Mouse (Mus musculus) lung, embryonic 14.5 days (tissue): Measurements from ENCODE around the gene Lmtk3. TPM values are rescaled to one million over a fixed set of nuclear protein-coding genes. Genes with fewer than 3 reads are reported as not detected.

Experiments used
- ATAC-seq: fragments of 200-750 bp; cut with Nextera tagmentation; 2 replicates; pipeline ENCODE4 v1.8.0; 2017; ENCODE audit warnings: mild to moderate bottlenecking, moderate TSS enrichment, moderate library complexity; ENCODE audit not compliant: insufficient read depth
- DNase-seq: peaks from one replicate; pipeline ENCODE4 v3.0.0-alpha.2; 2015
- H3K27ac ChIP-seq: fragments of 300-500 bp; sonication (generic); 2 replicates; pipeline ENCODE4 v1.5.1; 2014; ENCODE audit warnings: low read depth, mild to moderate bottlenecking, moderate library complexity
- H3K27me3 ChIP-seq: fragments of 300-500 bp; sonication (generic); 2 replicates; pipeline ENCODE4 v1.6.1; 2014; ENCODE audit warnings: low read length, control low read depth; ENCODE audit not compliant: insufficient read depth
- H3K36me3 ChIP-seq: fragments of 300-500 bp; sonication (generic); 2 replicates; pipeline ENCODE4 v1.6.1; 2014; ENCODE audit warnings: control low read depth; ENCODE audit not compliant: insufficient read depth
- H3K4me1 ChIP-seq: fragments of 300-500 bp; sonication (generic); 2 replicates; pipeline ENCODE4 v1.6.1; 2014; ENCODE audit warnings: antibody characterized with exemption, control low read depth; ENCODE audit not compliant: insufficient read depth
- H3K4me2 ChIP-seq: fragments of 300-500 bp; sonication (generic); 2 replicates; pipeline ENCODE4 v1.6.1; 2014; ENCODE audit warnings: mild to moderate bottlenecking
- H3K4me3 ChIP-seq: fragments of 300-500 bp; sonication (generic); 2 replicates; pipeline ENCODE4 v1.5.1; 2014; ENCODE audit warnings: low read depth, low read length
- H3K9ac ChIP-seq: fragments of 300-500 bp; sonication (generic); 2 replicates; pipeline ENCODE4 v1.6.1; 2014
- H3K9me3 ChIP-seq: fragments of 300-500 bp; sonication (generic); 2 replicates; pipeline ENCODE4 v1.6.1; 2016; ENCODE audit warnings: low read depth, low read length, control low read depth
- CTCF ChIP-seq: IDR thresholded peaks from 2 replicates; pipeline ENCODE4 v1.5.1; 2016; ENCODE audit warnings: antibody characterized with exemption, low read depth
- WGBS: fragments of 180-500 bp; shearing (Covaris S2); extraction: QIAGEN DNeasy Blood & Tissue Kit; methylation state at CpG from one replicate; pipeline ENCODE4 v1.1.7; 2014; 5-methylcytosine and 5-hydroxymethylcytosine counted together
- polyA plus RNA-seq: library from polyadenylated mRNA; unstranded; fragments of >200 nt; fragmentation: Nextera tagmentation; extraction: Ambion mirVana; gene quantifications from 2 replicates; pipeline ENCODE4 v1.2.1, GENCODE M21; 2014

The Lmtk3 gene
- polyA plus RNA-seq, 1 experiment from 2014 or later = 1.9 TPM

DNA sequence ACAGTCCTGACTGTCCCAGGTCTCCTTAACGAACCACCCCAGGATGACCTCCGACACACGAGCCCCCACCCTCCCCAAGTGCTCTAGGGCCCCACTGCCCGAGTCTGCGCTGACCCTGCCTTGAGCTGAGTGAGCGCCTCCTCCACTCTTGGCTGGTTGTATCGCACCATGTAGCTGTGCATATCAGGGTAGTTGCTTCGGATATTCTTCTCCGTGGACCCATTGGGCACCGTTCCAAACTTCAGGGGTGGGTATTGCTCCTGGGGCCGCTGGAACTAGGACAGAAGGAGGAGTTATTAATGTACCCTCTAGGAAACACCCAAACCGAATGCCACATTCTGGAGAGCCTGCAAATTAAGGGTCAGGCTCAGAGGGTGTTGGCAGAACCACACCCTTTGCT, 69.6 kb downstream of the Lmtk3 start:
- WGBS = 72% methylated on average over 12 of the region's 12 CpGs
- Histone ChIP-seq H3K36me3 (no peaks in the 10 kb centered on the region), H3K4me1 (peaks cover 12% of the 10 kb centered on the region; the same call in 1 of the 2 replicates), H3K4me2 (no peak overlapping the region), H3K4me3 (no peak overlapping the region), H3K27ac (no peak overlapping the region), H3K9ac (no peak overlapping the region), H3K27me3 (peaks cover 13% of the 10 kb centered on the region; the same call in 1 of the 2 replicates), H3K9me3 (no peaks in the 10 kb centered on the region)
- TF ChIP-seq CTCF = no peak
- ATAC-seq (no peak), DNase-seq (no peak)

Other genes with a start within 250 kb of the Lmtk3 start
- gene Hsd17b14, start 228.8 kb upstream of the Lmtk3 start, polyA plus RNA-seq = 0.57 and 0.66 TPM in 2 replicates
- 48.9 and 53.4 TPM in 2 replicates for gene Bcat2, start 213.6 kb upstream of the Lmtk3 start, polyA plus RNA-seq
- gene Fgf21, start 168.2 kb upstream of the Lmtk3 start, polyA plus RNA-seq = not detected in 2 replicates
- 0.13 and 0.58 TPM in 2 replicates for gene Fut1, start 166.4 kb upstream of the Lmtk3 start, polyA plus RNA-seq
- 0.28 and 0.35 TPM in 2 replicates for gene Izumo1, start 161.9 kb upstream of the Lmtk3 start, polyA plus RNA-seq
- gene Rasip1, start 156.2 kb upstream of the Lmtk3 start, polyA plus RNA-seq = 29.4 and 35.3 TPM in 2 replicates
- 8.1 and 9.2 TPM in 2 replicates for gene Mamstr, start 143.8 kb upstream of the Lmtk3 start, polyA plus RNA-seq
- gene Fut2, start 117.3 kb upstream of the Lmtk3 start, polyA plus RNA-seq = 0.22 and 0.75 TPM in 2 replicates
- gene Ntn5, start 99.7 kb upstream of the Lmtk3 start, polyA plus RNA-seq = 0.28 and 0.30 TPM in 2 replicates
- 0.08 TPM in 1 of 2 replicates, not detected in the other for gene Sec1, start 89.3 kb upstream of the Lmtk3 start, polyA plus RNA-seq
- gene Car11, start 83.9 kb upstream of the Lmtk3 start, polyA plus RNA-seq = 2.0 and 4.3 TPM in 2 replicates
- 2.1 TPM in 2 replicates for gene Dbp, start 78.7 kb upstream of the Lmtk3 start, polyA plus RNA-seq
- gene Rpl18, start 68.3 kb upstream of the Lmtk3 start, polyA plus RNA-seq = 1,245 and 1,303 TPM in 2 replicates
- 21.9 and 23.8 TPM in 2 replicates for gene Sphk2, start 65.7 kb upstream of the Lmtk3 start, polyA plus RNA-seq
- gene Fam83e, start 62.5 kb upstream of the Lmtk3 start, polyA plus RNA-seq = 0.92 and 1.1 TPM in 2 replicates
- gene Spaca4, start 57.9 kb upstream of the Lmtk3 start, polyA plus RNA-seq = not detected in 2 replicates
- 5.0 and 5.9 TPM in 2 replicates for gene Sult2b1, start 931 bp downstream of the Lmtk3 start, polyA plus RNA-seq
- 109 and 110 TPM in 2 replicates for gene Cyth2, start 30.8 kb downstream of the Lmtk3 start, polyA plus RNA-seq
- gene Kcnj14, start 41.0 kb downstream of the Lmtk3 start, polyA plus RNA-seq = 0.67 and 1.1 TPM in 2 replicates
- 85.4 and 95.3 TPM in 2 replicates for gene Grwd1, start 47.2 kb downstream of the Lmtk3 start, polyA plus RNA-seq
- 107 and 108 TPM in 2 replicates for gene Kdelr1, start 89.0 kb downstream of the Lmtk3 start, polyA plus RNA-seq
- gene Grin2d, start 94.6 kb downstream of the Lmtk3 start, polyA plus RNA-seq = 0.41 and 0.43 TPM in 2 replicates
- 1.0 and 1.4 TPM in 2 replicates for gene Syngr4, start 113.0 kb downstream of the Lmtk3 start, polyA plus RNA-seq
- gene Tmem143, start 113.2 kb downstream of the Lmtk3 start, polyA plus RNA-seq = 2.7 and 3.5 TPM in 2 replicates
- 164 and 174 TPM in 2 replicates for gene Emp3, start 137.7 kb downstream of the Lmtk3 start, polyA plus RNA-seq
- 2.9 and 4.4 TPM in 2 replicates for gene Ccdc114, start 140.3 kb downstream of the Lmtk3 start, polyA plus RNA-seq
- gene Abcc6, start 246.6 kb downstream of the Lmtk3 start, polyA plus RNA-seq = 0.31 and 0.78 TPM in 2 replicates
- gene Nomo1, start 250.0 kb downstream of the Lmtk3 start, polyA plus RNA-seq = 26.1 and 26.4 TPM in 2 replicates